Mouse (Mus musculus): ENCODE data around the gene Cox8c.
A peak's percentile ranks its signal among the peaks of the same experiment; 100 is the strongest.

GRCm38 (mm10) chr12:102885735-102886134, 13.4 kb upstream of the Cox8c start:
- TF ChIP-seq CTCF (IDR thresholded peaks at IDR 0.05; ENCODE audit: low read depth, low read length) (peak; percentile 77), EP300 (IDR thresholded peaks at IDR 0.05; ENCODE audit: insufficient read depth, low read depth, low read length) (no peak), POLR2A (IDR thresholded peaks at IDR 0.05; ENCODE audit: insufficient read depth, low read length) (no peak)

Data from ES-Bruce4 (cell line).